ENCODE assay signal across 25 mouse cellular contexts in genomic region chr11:52352271-52352670, GRCm38 (mm10).
"Had no signal": no experiment of that assay in that cellular context is flagged by ENCODE, and none has a peak within 500 bp of the region (broad histone marks: within the 10 kb centered on the region; RNA-seq: fewer than 3 reads in every experiment).

No protein-coding gene starts in this region.

- H3K36me3 ChIP-seq: heart, embryonic 13.5 days; heart, embryonic 15.5 days; hindbrain, embryonic 13.5 days; hindbrain, embryonic 15.5 days; intestine, embryonic 15.5 days; limb, embryonic 13.5 days; limb, embryonic 15.5 days; liver, embryonic 12.5 days had no signal

- H3K9me3 ChIP-seq: heart, embryonic 15.5 days; hindbrain, embryonic 15.5 days; intestine, embryonic 15.5 days; limb, embryonic 13.5 days; limb, embryonic 15.5 days had no signal

- H3K9ac ChIP-seq: heart, embryonic 13.5 days; heart, embryonic 15.5 days; hindbrain, embryonic 13.5 days; hindbrain, embryonic 15.5 days; intestine, embryonic 15.5 days; limb, embryonic 13.5 days; limb, embryonic 15.5 days; liver, embryonic 12.5 days had no signal

- ATAC-seq: hindbrain, postnatal 0 days; intestine, postnatal 0 days; liver, embryonic 12.5 days had no signal

- H3K27me3 ChIP-seq: heart, embryonic 13.5 days; heart, embryonic 15.5 days; hindbrain, embryonic 13.5 days; hindbrain, embryonic 15.5 days; intestine, embryonic 15.5 days; limb, embryonic 13.5 days; limb, embryonic 15.5 days; liver, embryonic 12.5 days had no signal

- H3K27ac ChIP-seq: heart, adult 2 months; heart, embryonic 13.5 days; heart, embryonic 15.5 days; hindbrain, embryonic 13.5 days; hindbrain, embryonic 15.5 days; hindbrain, postnatal 0 days; intestine, embryonic 15.5 days; layer of hippocampus, adult 2 months; left cerebral cortex, adult 2 months; limb, embryonic 13.5 days; limb, embryonic 15.5 days had no signal

- H3K4me2 ChIP-seq: heart, embryonic 11.5 days; heart, embryonic 13.5 days; heart, embryonic 15.5 days; hindbrain, embryonic 13.5 days; hindbrain, embryonic 15.5 days; intestine, embryonic 15.5 days; limb, embryonic 13.5 days; limb, embryonic 15.5 days; liver, embryonic 12.5 days had no signal

- H3K4me1 ChIP-seq: hindbrain, embryonic 13.5 days; hindbrain, embryonic 15.5 days; limb, embryonic 13.5 days had no signal

- DNase-seq: gastrocnemius, postnatal 14 days; gastrocnemius, postnatal 36 days; heart, adult 11 months; heart, adult 2 months; heart, postnatal 14 days; heart, postnatal 36 days; kidney, adult 18-20 months; kidney, adult 8-10 months; kidney, postnatal 10 days; kidney, postnatal 25 days; kidney, postnatal 4 days; left cerebral cortex, postnatal 4 days had no signal

- H3K4me3 ChIP-seq: heart, adult 2 months; heart, embryonic 13.5 days; heart, embryonic 15.5 days; hindbrain, embryonic 13.5 days; hindbrain, embryonic 15.5 days; intestine, embryonic 15.5 days; layer of hippocampus, adult 2 months; left cerebral cortex, adult 2 months; limb, embryonic 13.5 days; limb, embryonic 15.5 days; liver, embryonic 12.5 days had no signal
